Mouse (Mus musculus) CH12.LX (cell line): ENCODE measurements around the gene Anks1b. TPM values are rescaled to one million over a fixed set of nuclear protein-coding genes. Genes with fewer than 3 reads are reported as not detected.
A peak's percentile ranks its signal among the peaks of the same experiment; 100 is the strongest.

ENCODE experiments used
- DNase-seq: peaks from one replicate; pipeline ENCODE4 v3.0.0-alpha.2; 2013; ENCODE audit errors: extremely low read depth
- H3K27ac ChIP-seq: 2 replicates; pipeline ENCODE4 v1.5.1; 2012; ENCODE audit warnings: low read depth, mild to moderate bottlenecking, control low read depth, moderate library complexity; ENCODE audit not compliant: insufficient read depth
- H3K27me3 ChIP-seq: replicated peaks from 2 replicates; pipeline ENCODE3; 2012; ENCODE audit warnings: inconsistent platforms
- H3K36me3 ChIP-seq, 2 experiments: replicated peaks in 1 of 2; 2 replicates each; pipeline versions ENCODE3 to v1.6.1; 2012; ENCODE audit warnings: inconsistent platforms in 1 of 2, low read length in 1 of 2, mild to moderate bottlenecking in 1 of 2, mixed read lengths in 1 of 2, moderate library complexity in 1 of 2; ENCODE audit not compliant: control insufficient read depth in 1 of 2, insufficient read depth in 1 of 2
- H3K4me1 ChIP-seq, 2 experiments: 2 replicates each; pipeline ENCODE4 v1.6.1; 2012; ENCODE audit warnings: inconsistent platforms in 1 of 2, moderate library complexity in 1 of 2; ENCODE audit not compliant: insufficient read depth in 2 of 2, control insufficient read depth in 1 of 2
- H3K4me2 ChIP-seq: 2 replicates; pipeline ENCODE4 v1.6.1; 2012; ENCODE audit warnings: low read depth, mild to moderate bottlenecking, control low read depth; ENCODE audit not compliant: poor library complexity, insufficient read depth, severe bottlenecking
- H3K4me3 ChIP-seq, 3 experiments: fragments of 150-350 bp in 1 of 3; sonication (generic) in 1 of 3; replicated peaks in 1 of 3; 2 replicates each; pipeline versions ENCODE3 to v1.5.1; 2011 to 2012; ENCODE audit warnings: low read depth in 2 of 3, low read length in 2 of 3, mild to moderate bottlenecking in 2 of 3, moderate library complexity in 2 of 3, control low read depth in 1 of 3, improper control_type of control experiment in 1 of 3, inconsistent platforms in 1 of 3, mixed read lengths in 1 of 3; ENCODE audit not compliant: poor library complexity in 1 of 3
- H3K79me2 ChIP-seq: replicated peaks from 2 replicates; pipeline ENCODE4 v1.6.1; 2012; ENCODE audit warnings: mild to moderate bottlenecking, moderate library complexity; ENCODE audit not compliant: control insufficient read depth, poor library complexity, insufficient read depth, severe bottlenecking; ENCODE audit errors: extremely low read depth
- H3K9ac ChIP-seq: 2 replicates; pipeline ENCODE4 v1.6.1; 2012; ENCODE audit warnings: low read depth, mild to moderate bottlenecking, control low read depth, moderate library complexity; ENCODE audit not compliant: insufficient read depth
- H3K9me3 ChIP-seq: replicated peaks from 2 replicates; pipeline ENCODE3; 2012; ENCODE audit warnings: low read length, inconsistent platforms, mixed read lengths
- CTCF ChIP-seq, 2 experiments: IDR thresholded peaks in 1 of 2; conservative IDR thresholded peaks in 1 of 2; 2 replicates each; pipeline ENCODE4 v1.5.1; 2011 to 2012; ENCODE audit warnings: low read depth in 2 of 2, low read length in 2 of 2, improper control_type of control experiment in 1 of 2, inconsistent platforms in 1 of 2, mild to moderate bottlenecking in 1 of 2, moderate library complexity in 1 of 2
- E2F4 ChIP-seq: IDR thresholded peaks from 2 replicates; pipeline ENCODE4 v1.6.1; 2011; ENCODE audit warnings: low read depth, low read length, improper control_type of control experiment; ENCODE audit not compliant: insufficient replicate concordance
- GABPA ChIP-seq: IDR thresholded peaks from 2 replicates; pipeline ENCODE4 v1.6.1; 2012; ENCODE audit warnings: low read depth, low read length, improper control_type of control experiment, inconsistent platforms; ENCODE audit not compliant: insufficient replicate concordance
- JUND ChIP-seq: conservative IDR thresholded peaks from 2 replicates; pipeline ENCODE4 v1.6.1; 2011; ENCODE audit warnings: low read depth, low read length, improper control_type of control experiment
- MAFK ChIP-seq: IDR thresholded peaks from 2 replicates; pipeline ENCODE4 v1.6.1; 2011; ENCODE audit warnings: low read length, improper control_type of control experiment; ENCODE audit not compliant: insufficient replicate concordance
- MYC ChIP-seq: IDR thresholded peaks from 2 replicates; pipeline ENCODE4 v1.6.1; 2011; ENCODE audit warnings: low read depth, mild to moderate bottlenecking, improper control_type of control experiment, low read length
- PAX5 ChIP-seq: IDR thresholded peaks from 2 replicates; pipeline ENCODE4 v1.6.1; 2012; ENCODE audit warnings: low read length, inconsistent platforms, mixed read lengths
- SIN3A ChIP-seq: IDR thresholded peaks from 2 replicates; pipeline ENCODE4 v1.6.1; 2012; ENCODE audit warnings: low read length, improper control_type of control experiment, inconsistent platforms
- SMC3 ChIP-seq: IDR thresholded peaks from 2 replicates; pipeline ENCODE4 v1.6.1; 2011; ENCODE audit warnings: low read depth, low read length, improper control_type of control experiment
- TCF12 ChIP-seq: IDR thresholded peaks from 2 replicates; pipeline ENCODE4 v1.6.1; 2014; ENCODE audit warnings: low read depth, mild to moderate bottlenecking, inconsistent platforms, low read length, improper control_type of control experiment
- UBTF ChIP-seq: IDR thresholded peaks from 2 replicates; pipeline ENCODE4 v1.6.1; 2012; ENCODE audit warnings: low read depth, mild to moderate bottlenecking, inconsistent platforms, low read length, improper control_type of control experiment, moderate library complexity
- ZMIZ1 ChIP-seq: IDR thresholded peaks from 2 replicates; pipeline ENCODE4 v1.6.1; 2012; ENCODE audit warnings: low read depth, mild to moderate bottlenecking, inconsistent platforms, low read length, improper control_type of control experiment
- ZNF384 ChIP-seq: IDR thresholded peaks from 2 replicates; pipeline ENCODE4 v1.6.1; 2012; ENCODE audit warnings: low read depth, low read length, improper control_type of control experiment, inconsistent platforms
- dilution Hi-C: fragments of 300-500 bp; cut with MboI; formaldehyde crosslinking; loops from 2 replicates; pipeline ENCODE4 v1.14.3; 2020; ENCODE audit warnings: low sequenced_read_pairs; ENCODE audit not compliant: extremely low pct_unique_long_range_greater_than_20kb, extremely low pct_ligation_motif_present
- in situ Hi-C: fragments of 300-500 bp; cut with MboI; formaldehyde crosslinking; loops from 3 replicates; pipeline ENCODE4 v1.14.3; 2019; ENCODE audit warnings: low sequenced_read_pairs, low pct_ligation_motif_present, low pct_unique_long_range_greater_than_20kb, mixed read lengths
- polyA plus RNA-seq: library from polyadenylated mRNA; unstranded; fragments of >175 nt; gene quantifications from 2 replicates; pipeline ENCODE4 v1.2.1, GENCODE M21; 2012; ENCODE audit warnings: low read depth; ENCODE audit not compliant: insufficient read length
- total RNA-seq, 2 experiments: library from RNA; depleted of rRNA; stranded (reverse); fragments of 300-350 nt in 1 of 2; fragments of >200 nt in 1 of 2; gene quantifications; 2 replicates each; pipeline ENCODE4 v1.2.3; 2012 to 2014

The Anks1b gene
- total and polyA plus RNA-seq, 3 experiments: 0.17 TPM; not detected in 2

DNA sequence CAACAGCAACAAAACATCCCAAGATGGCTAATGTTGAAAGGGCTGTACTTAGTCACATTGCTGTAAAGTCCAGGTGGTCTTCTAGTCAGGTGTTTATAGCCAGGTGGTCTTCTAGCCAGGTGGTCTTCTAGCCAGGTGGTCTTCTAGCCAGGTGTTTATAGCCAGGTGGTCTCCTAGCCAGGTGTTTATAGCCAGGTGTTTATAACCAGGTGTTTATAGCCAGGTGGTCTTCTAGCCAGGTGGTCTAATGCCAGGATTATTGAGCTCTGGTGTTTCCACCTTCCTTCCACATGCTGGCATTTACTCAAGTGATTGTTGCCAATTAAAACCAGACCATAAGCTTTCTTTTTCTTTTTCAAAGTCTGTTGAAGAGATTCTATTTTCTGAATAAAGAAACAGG is 1030.9 kb downstream of the Anks1b start:
- Histone ChIP-seq H3K79me2 (no peaks in the 10 kb centered on the region), H3K9ac (no peak overlapping the region), H3K4me1 (no peaks in the 10 kb centered on the region), H3K9me3 (no peaks in the 10 kb centered on the region), H3K36me3 (no peaks in the 10 kb centered on the region), H3K4me3 (no peak overlapping the region), H3K4me2 (no peak overlapping the region), H3K27me3 (no peaks in the 10 kb centered on the region), H3K27ac (no peak overlapping the region)
- in situ Hi-C loops (no loop called here), dilution Hi-C loops (no loop called here)
- DNase-seq: no peak
- TF ChIP-seq PAX5: no peak

- no peak for TF ChIP-seq ZMIZ1
- peak; percentile 42; the same call in 1 of the 2 replicates for TF ChIP-seq ZNF384
- H3K4me2 ChIP-seq: no peak overlapping the region
- no peaks in the 10 kb centered on the region for H3K9me3 ChIP-seq
- H3K9ac ChIP-seq: no peak overlapping the region
- dilution Hi-C loops: no loop called here
- H3K27ac ChIP-seq: no peak overlapping the region
- no peaks in the 10 kb centered on the region for H3K27me3 ChIP-seq
- no peaks in the 10 kb centered on the region for H3K4me1 ChIP-seq
- in situ Hi-C loops: no loop called here
- no peak overlapping the region for H3K4me3 ChIP-seq
- no peaks in the 10 kb centered on the region for H3K36me3 ChIP-seq
- DNase-seq: no peak
- no peaks in the 10 kb centered on the region for H3K79me2 ChIP-seq
These were observed 1034.1 kb downstream of the Anks1b start for GRCm38 (mm10) chr10:90907381-90907780.

DNA sequence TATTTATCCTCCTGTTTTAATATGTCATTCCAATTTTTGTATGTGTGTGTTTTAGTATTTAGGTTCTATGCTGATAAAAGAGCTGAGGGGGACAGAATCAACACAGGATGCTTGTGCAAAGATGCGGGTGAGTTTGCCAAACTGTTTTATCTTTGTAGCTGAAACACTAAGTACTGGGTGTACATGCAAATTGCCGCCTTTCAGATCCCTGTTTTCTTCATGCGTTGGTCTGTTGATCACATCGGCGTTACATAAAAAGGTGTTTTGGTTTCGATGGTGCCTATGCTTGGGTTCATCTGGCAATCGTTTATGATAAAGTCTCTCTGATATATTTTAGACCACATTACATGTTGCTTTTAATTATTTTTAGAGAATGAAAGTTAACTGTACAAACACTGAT is 1050.2 kb downstream of the Anks1b start:
- no peaks in the 10 kb centered on the region for H3K79me2 ChIP-seq
- in situ Hi-C loops: no loop called here
- H3K36me3 ChIP-seq: no peaks in the 10 kb centered on the region
- peak overlapping the region; percentile 61; the same call in 1 of the 2 replicates for H3K4me2 ChIP-seq
- H3K4me1 ChIP-seq: peaks cover 0 to 7% of the 10 kb centered on the region in 2 experiments; a peak in 2 of 4 replicates
- no peak overlapping the region for H3K4me3 ChIP-seq
- H3K27ac ChIP-seq: no peak overlapping the region
- no peak for DNase-seq
- no peaks in the 10 kb centered on the region for H3K9me3 ChIP-seq
- TF ChIP-seq SMC3: no peak
- no peak for TF ChIP-seq GABPA
- no peak for TF ChIP-seq E2F4
- no peak for TF ChIP-seq UBTF
- TF ChIP-seq JUND: no peak
- TF ChIP-seq TCF12: no peak
- no peak for TF ChIP-seq ZNF384
- TF ChIP-seq SIN3A: no peak
- no peak for TF ChIP-seq CTCF (conservative IDR thresholded peaks at IDR 0.05 in 1 of 2, IDR thresholded peaks at IDR 0.05 in 1 of 2; ENCODE audit: low read depth in 2 of 2, low read length in 2 of 2)
- no peak for TF ChIP-seq MAFK
- TF ChIP-seq MYC: no peak
- dilution Hi-C loops: no loop called here
- H3K27me3 ChIP-seq: no peaks in the 10 kb centered on the region
- no peak overlapping the region for H3K9ac ChIP-seq
